Mouse (Mus musculus) c-Kit-positive CD71-negative TER-119-negative erythroid progenitor cells, embryonic 14.5 days (primary cell): Measurements from ENCODE around the gene Rhbdd1.

ENCODE experiments used
- DNase-seq: peaks from one replicate; pipeline ENCODE4 v3.0.0-alpha.2; 2013; ENCODE audit warnings: low read depth

The Rhbdd1 gene

GRCm38 (mm10) chr1:82364468-82364867, 48.2 kb downstream of the Rhbdd1 start:
- DNase-seq: no peak

- no peak for DNase-seq
Measured at GRCm38 (mm10) chr1:82371636-82372428, 55.6 kb downstream of the Rhbdd1 start.

GRCm38 (mm10) chr1:82373924-82374323, 57.7 kb downstream of the Rhbdd1 start:
- DNase-seq: peak; percentile 10

- DNase-seq: no peak
Measured at GRCm38 (mm10) chr1:82374831-82375358, 58.6 kb downstream of the Rhbdd1 start.

GRCm38 (mm10) chr1:82375452-82375851, 59.2 kb downstream of the Rhbdd1 start:
- no peak for DNase-seq

GRCm38 (mm10) chr1:82381946-82382345, 65.7 kb downstream of the Rhbdd1 start:
- no peak for DNase-seq

- no peak for DNase-seq
Measured at GRCm38 (mm10) chr1:82384106-82384505, 67.9 kb downstream of the Rhbdd1 start.

GRCm38 (mm10) chr1:82385054-82385453, 68.8 kb downstream of the Rhbdd1 start:
- DNase-seq: no peak

GRCm38 (mm10) chr1:82385827-82386230, 69.6 kb downstream of the Rhbdd1 start:
- DNase-seq: no peak

- no peak for DNase-seq
Measured at GRCm38 (mm10) chr1:82386814-82387771, 70.8 kb downstream of the Rhbdd1 start.

- DNase-seq: no peak
Measured at GRCm38 (mm10) chr1:82389371-82389770, 73.1 kb downstream of the Rhbdd1 start.

GRCm38 (mm10) chr1:82395371-82395770, 79.1 kb downstream of the Rhbdd1 start:
- no peak for DNase-seq

- no peak for DNase-seq
Measured at GRCm38 (mm10) chr1:82407786-82408185, 91.5 kb downstream of the Rhbdd1 start.

GRCm38 (mm10) chr1:82409271-82409670, 93.0 kb downstream of the Rhbdd1 start:
- DNase-seq: no peak

GRCm38 (mm10) chr1:82410548-82410947, 94.3 kb downstream of the Rhbdd1 start:
- DNase-seq: no peak

- DNase-seq: no peak
Measured at GRCm38 (mm10) chr1:82411521-82411920, 95.3 kb downstream of the Rhbdd1 start.

- no peak for DNase-seq
Measured at GRCm38 (mm10) chr1:82412085-82412484, 95.8 kb downstream of the Rhbdd1 start.

- DNase-seq: no peak
Measured at GRCm38 (mm10) chr1:82414434-82415045, 98.3 kb downstream of the Rhbdd1 start.

- DNase-seq: no peak
Measured at GRCm38 (mm10) chr1:82415641-82416040, 99.4 kb downstream of the Rhbdd1 start.

- DNase-seq: no peak
Measured at GRCm38 (mm10) chr1:82427729-82428128, 111.5 kb downstream of the Rhbdd1 start.

- no peak for DNase-seq
Measured at GRCm38 (mm10) chr1:82429061-82429460, 112.8 kb downstream of the Rhbdd1 start.
